Mouse (Mus musculus): ENCODE results near the gene Cenpu. TPM values are rescaled to one million over a fixed set of nuclear protein-coding genes. Genes with fewer than 3 reads are reported as not detected.
A peak's percentile ranks its signal among the peaks of the same experiment; 100 is the strongest.

Cenpu gene
- polyA plus RNA-seq, 1 experiment: 1.4 TPM

GRCm38 (mm10) chr8:46599314-46599904 is 47.6 kb downstream of the Cenpu start:
- DNase-seq (ENCODE audit: low spot score): no peak

GRCm38 (mm10) chr8:46600959-46601707 is 49.3 kb downstream of the Cenpu start:
- DNase-seq (ENCODE audit: low spot score): no peak

GRCm38 (mm10) chr8:46603587-46603986 is 51.8 kb downstream of the Cenpu start:
- no peak for DNase-seq (ENCODE audit: low spot score)

GRCm38 (mm10) chr8:46606930-46607329 is 55.1 kb downstream of the Cenpu start:
- DNase-seq (ENCODE audit: low spot score): no peak

- no peak for DNase-seq (ENCODE audit: low spot score)
Measured at GRCm38 (mm10) chr8:46611557-46611956, 59.7 kb downstream of the Cenpu start.

GRCm38 (mm10) chr8:46612913-46613312 is 61.1 kb downstream of the Cenpu start:
- no peak for DNase-seq (ENCODE audit: low spot score)

- DNase-seq (ENCODE audit: low spot score): no peak
Measured at GRCm38 (mm10) chr8:46613377-46613776, 61.5 kb downstream of the Cenpu start.

- DNase-seq (ENCODE audit: low spot score): no peak
Measured at GRCm38 (mm10) chr8:46615936-46616335, 64.1 kb downstream of the Cenpu start.

- peak; percentile 88 for DNase-seq (ENCODE audit: low spot score)
Measured at GRCm38 (mm10) chr8:46616879-46617689, 65.3 kb downstream of the Cenpu start, which contains the start of the genes Primpol and Casp3. Primpol (minus strand) TSS chr8:46617212. Casp3 (plus strand) TSS chr8:46617291.

GRCm38 (mm10) chr8:46617690-46618620 is 66.1 kb downstream of the Cenpu start:
- DNase-seq (ENCODE audit: low spot score): no peak

GRCm38 (mm10) chr8:46618639-46619320 is 67.0 kb downstream of the Cenpu start:
- no peak for DNase-seq (ENCODE audit: low spot score)

GRCm38 (mm10) chr8:46622446-46623270 is 70.8 kb downstream of the Cenpu start:
- no peak for DNase-seq (ENCODE audit: low spot score)

GRCm38 (mm10) chr8:46625166-46625565 is 73.3 kb downstream of the Cenpu start:
- DNase-seq (ENCODE audit: low spot score): no peak

- no peak for DNase-seq (ENCODE audit: low spot score)
Measured at GRCm38 (mm10) chr8:46626642-46627041, 74.8 kb downstream of the Cenpu start.

- DNase-seq (ENCODE audit: low spot score): no peak
Measured at GRCm38 (mm10) chr8:46627881-46628280, 76.1 kb downstream of the Cenpu start.

GRCm38 (mm10) chr8:46628645-46629044 is 76.8 kb downstream of the Cenpu start:
- no peak for DNase-seq (ENCODE audit: low spot score)

Measured in urinary bladder, adult 2 months (tissue).